Mouse (Mus musculus) neural tube, embryonic 13.5 days (tissue): ENCODE data around the gene Pcnx2. TPM values are rescaled to one million over a fixed set of nuclear protein-coding genes. Genes with fewer than 3 reads are reported as not detected.
A peak's percentile ranks its signal among the peaks of the same experiment; 100 is the strongest.

Experiments
- ATAC-seq: fragments of 200-750 bp; cut with Nextera tagmentation; 2 replicates; pipeline ENCODE4 v1.8.0; 2017; ENCODE audit warnings: low read depth, mild to moderate bottlenecking, moderate TSS enrichment, moderate library complexity
- H3K27ac ChIP-seq: fragments of 300-500 bp; sonication (generic); replicated peaks from 2 replicates; pipeline ENCODE4 v1.5.1; 2015; ENCODE audit warnings: moderate library complexity, mild to moderate bottlenecking, inconsistent platforms
- H3K27me3 ChIP-seq: fragments of 300-500 bp; sonication (generic); 2 replicates; pipeline ENCODE4 v1.6.1; 2015; ENCODE audit warnings: mild to moderate bottlenecking, inconsistent platforms
- H3K36me3 ChIP-seq: fragments of 300-500 bp; sonication (generic); 2 replicates; pipeline ENCODE4 v1.6.1; 2015; ENCODE audit warnings: mild to moderate bottlenecking, inconsistent platforms
- H3K4me1 ChIP-seq: fragments of 300-500 bp; sonication (generic); replicated peaks from 2 replicates; pipeline ENCODE4 v1.6.1; 2015; ENCODE audit warnings: inconsistent platforms
- H3K4me2 ChIP-seq: fragments of 300-500 bp; sonication (generic); 2 replicates; pipeline ENCODE4 v1.6.1; 2015; ENCODE audit warnings: inconsistent platforms, mild to moderate bottlenecking, moderate library complexity
- H3K4me3 ChIP-seq: fragments of 300-500 bp; sonication (generic); 2 replicates; pipeline ENCODE4 v1.5.1; 2015; ENCODE audit warnings: mild to moderate bottlenecking, inconsistent platforms
- H3K9ac ChIP-seq: fragments of 300-500 bp; sonication (generic); 2 replicates; pipeline ENCODE4 v1.6.1; 2015; ENCODE audit warnings: moderate library complexity, mild to moderate bottlenecking, inconsistent platforms
- H3K9me3 ChIP-seq: fragments of 300-500 bp; sonication (generic); 2 replicates; pipeline ENCODE4 v1.6.1; 2016; ENCODE audit warnings: inconsistent platforms
- WGBS: fragments of 180-500 bp; shearing (Covaris S2); methylation state at CpG from one replicate; pipeline ENCODE4 v1.1.7; 2015; 5-methylcytosine and 5-hydroxymethylcytosine counted together
- polyA plus RNA-seq: library from polyadenylated mRNA; unstranded; fragments of >200 nt; fragmentation: Nextera tagmentation; extraction: Ambion mirVana; gene quantifications from 2 replicates; pipeline ENCODE4 v1.2.1, GENCODE M21; 2015

Gene Pcnx2
- polyA plus RNA-seq, 1 experiment from 2014 or later = 2.8 TPM

DNA sequence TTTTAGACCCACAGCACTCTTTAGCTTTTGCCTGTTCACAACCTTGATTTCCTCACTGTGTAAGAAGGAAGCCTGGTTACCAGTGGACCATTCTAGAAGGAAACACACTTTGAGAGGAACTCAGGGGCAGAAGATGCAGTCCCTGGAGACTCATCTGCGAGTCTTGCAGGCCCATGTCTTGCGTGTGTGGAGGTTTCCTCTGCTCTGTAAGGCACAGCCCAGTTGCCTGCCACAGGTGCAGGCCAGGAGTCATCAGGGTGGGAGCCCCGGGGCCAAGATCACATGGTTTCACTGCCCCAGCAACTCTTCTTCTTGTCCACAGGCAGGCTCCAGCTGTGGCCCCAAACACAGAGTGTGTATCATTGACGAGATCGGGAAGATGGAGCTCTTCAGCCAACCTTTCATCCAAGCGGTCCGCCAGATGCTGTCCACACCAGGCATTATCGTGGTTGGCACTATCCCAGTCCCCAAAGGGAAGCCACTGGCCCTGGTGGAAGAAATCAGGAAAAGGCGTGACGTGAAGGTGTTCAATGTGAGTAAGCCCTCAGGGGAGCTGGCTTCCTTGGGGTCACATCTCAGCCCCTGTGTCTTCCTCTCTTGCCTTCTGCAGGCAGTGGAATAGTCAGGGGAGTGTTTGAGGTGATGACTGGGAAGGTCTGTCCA is 153.1 kb downstream of the Pcnx2 start:
- Histone ChIP-seq H3K36me3 (no peaks in the 10 kb centered on the region; the same call in 1 of the 2 replicates), H3K4me1 (no peaks in the 10 kb centered on the region), H3K4me3 (no peak overlapping the region), H3K27ac (no peak overlapping the region), H3K27me3 (no peaks in the 10 kb centered on the region), H3K4me2 (no peak overlapping the region), H3K9ac (no peak overlapping the region), H3K9me3 (no peaks in the 10 kb centered on the region)
- WGBS = 87% methylated on average over 10 of the region's 10 CpGs
- ATAC-seq = no peak

DNA sequence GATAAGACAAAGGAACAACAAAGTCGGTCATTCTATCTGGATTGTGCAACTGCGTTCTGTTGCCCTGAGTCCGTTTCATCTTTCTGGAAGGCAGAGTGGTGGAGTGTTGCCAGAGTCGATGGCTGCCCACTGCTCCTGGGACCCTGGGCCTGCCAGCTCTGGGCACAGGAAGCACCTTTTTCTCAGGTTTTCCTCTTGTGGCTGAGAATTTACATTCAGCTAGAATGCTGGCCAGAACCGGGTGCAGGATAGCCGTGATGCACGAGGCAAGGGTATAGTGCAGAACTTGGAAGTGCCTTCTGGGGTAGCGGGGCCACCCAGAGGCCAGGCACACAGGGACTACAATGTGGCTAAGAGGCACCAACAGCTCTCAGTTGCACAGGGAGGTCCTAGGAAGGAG is 155.7 kb downstream of the Pcnx2 start:
- ATAC-seq = no peak
- Histone ChIP-seq H3K4me2 (no peak overlapping the region), H3K9ac (no peak overlapping the region), H3K27ac (no peak overlapping the region), H3K4me1 (0 out of 2 replicates have a peak, but pooled peaks cover 5% of the 10 kb centered on the region), H3K27me3 (no peaks in the 10 kb centered on the region), H3K9me3 (no peaks in the 10 kb centered on the region), H3K4me3 (no peak overlapping the region), H3K36me3 (no peaks in the 10 kb centered on the region; the same call in 1 of the 2 replicates)
- 86% methylated on average over 8 of the region's 8 CpGs for WGBS

DNA sequence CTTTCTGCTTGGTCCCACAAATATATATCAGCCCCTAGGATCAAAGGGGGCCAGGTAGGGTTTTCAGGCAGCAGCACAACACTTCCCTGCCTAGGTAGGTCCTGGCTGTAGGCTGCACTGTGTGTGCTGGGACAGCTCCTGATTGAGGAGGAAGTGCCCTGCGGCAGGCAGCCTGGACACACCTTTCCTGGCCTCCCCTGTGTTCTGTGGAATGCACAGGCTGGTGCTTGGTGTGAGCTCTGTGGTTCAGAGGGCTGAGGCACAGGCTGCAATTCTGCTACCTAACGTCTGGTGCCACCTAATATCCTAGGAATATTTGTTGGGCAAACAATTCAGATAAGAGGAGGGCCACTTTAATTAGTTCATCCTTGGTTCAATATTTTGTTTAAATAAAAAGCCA is 156.3 kb downstream of the Pcnx2 start:
- 80% methylated on average over 2 of the region's 2 CpGs for WGBS
- H3K27ac ChIP-seq = no peak overlapping the region

DNA sequence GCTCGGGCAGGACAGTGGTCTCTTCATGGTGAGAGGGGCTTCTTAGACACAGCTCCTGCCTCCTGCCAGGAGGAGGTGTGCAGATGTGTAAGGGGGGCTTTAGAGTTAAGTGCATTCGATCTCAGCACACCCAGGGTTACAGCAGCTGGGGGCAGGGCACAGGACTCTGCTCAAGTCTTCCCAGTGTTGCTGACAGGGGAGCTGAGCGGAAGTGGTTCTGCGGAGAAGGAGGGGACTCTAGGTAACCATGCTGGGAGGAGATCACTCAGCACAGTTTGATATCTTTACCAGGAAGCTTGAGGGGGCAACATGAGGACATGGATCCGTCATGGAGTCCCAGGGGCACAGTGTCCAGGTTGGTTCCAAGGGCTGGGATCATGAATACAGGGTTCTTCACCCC is 156.7 kb downstream of the Pcnx2 start:
- no peak overlapping the region for H3K4me2 ChIP-seq

More for the DNA sequence above, 156.3 kb downstream of the Pcnx2 start:
- no peak overlapping the region for H3K9ac ChIP-seq
- H3K4me3 ChIP-seq = no peak overlapping the region
- 0 out of 2 replicates have a peak, but pooled peaks cover 5% of the 10 kb centered on the region for H3K4me1 ChIP-seq
- H3K4me2 ChIP-seq = no peak overlapping the region
- ATAC-seq = no peak
- no peaks in the 10 kb centered on the region; the same call in 1 of the 2 replicates for H3K36me3 ChIP-seq
- no peaks in the 10 kb centered on the region for H3K27me3 ChIP-seq
- H3K9me3 ChIP-seq = no peaks in the 10 kb centered on the region

DNA sequence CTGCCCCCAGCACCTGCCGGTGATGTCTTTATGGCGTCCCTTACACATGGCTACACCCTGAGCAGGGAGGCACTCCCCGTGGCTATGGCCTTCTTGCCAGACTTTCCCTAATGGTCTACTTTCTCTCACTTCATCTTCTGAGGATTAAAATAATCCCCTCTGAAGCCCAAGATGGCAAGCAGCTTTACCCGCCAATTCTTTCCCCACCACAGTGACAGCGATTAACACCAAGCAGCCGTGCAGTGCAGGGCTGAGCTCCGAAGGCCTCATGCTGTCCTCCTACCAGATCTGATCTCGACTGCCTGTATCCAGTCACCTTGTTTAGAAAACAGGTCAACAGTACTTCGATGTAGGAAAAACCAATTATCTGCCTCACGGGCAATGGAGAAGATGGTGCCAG is 157.5 kb downstream of the Pcnx2 start:
- Histone ChIP-seq H3K9me3 (no peaks in the 10 kb centered on the region), H3K4me1 (0 out of 2 replicates have a peak, but pooled peaks cover 5% of the 10 kb centered on the region), H3K9ac (no peak overlapping the region), H3K4me2 (no peak overlapping the region), H3K36me3 (no peaks in the 10 kb centered on the region; the same call in 1 of the 2 replicates), H3K4me3 (no peak overlapping the region), H3K27ac (no peak overlapping the region), H3K27me3 (no peaks in the 10 kb centered on the region)
- ATAC-seq = no peak
- 79% methylated on average over 10 of the region's 10 CpGs for WGBS

More for the DNA sequence above, 156.7 kb downstream of the Pcnx2 start:
- Histone ChIP-seq H3K4me3 (no peak overlapping the region), H3K27ac (no peak overlapping the region), H3K9ac (no peak overlapping the region), H3K36me3 (no peaks in the 10 kb centered on the region; the same call in 1 of the 2 replicates), H3K9me3 (no peaks in the 10 kb centered on the region), H3K27me3 (no peaks in the 10 kb centered on the region), H3K4me1 (0 out of 2 replicates have a peak, but pooled peaks cover 5% of the 10 kb centered on the region)
- ATAC-seq = no peak
- 76% methylated on average over 5 of the region's 5 CpGs for WGBS

DNA sequence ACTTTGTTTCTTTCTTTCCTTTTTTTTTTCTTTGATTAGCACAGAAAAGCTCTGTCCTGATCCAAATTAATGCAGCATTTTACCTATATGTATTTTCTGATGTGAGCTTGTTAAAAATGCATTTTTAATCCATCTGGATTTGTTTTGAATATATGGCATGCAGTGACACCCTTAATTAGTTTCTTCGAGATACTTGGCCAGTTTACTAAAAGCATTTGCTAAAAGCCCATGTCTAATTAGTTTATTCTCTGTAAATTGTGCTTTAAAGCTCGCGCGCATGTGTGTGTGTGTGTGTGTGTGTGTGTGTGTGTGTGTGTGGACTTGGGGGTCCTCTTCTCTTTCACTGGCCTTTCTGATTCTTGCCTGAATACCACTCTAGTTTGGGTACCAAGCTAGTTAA is 159.2 kb downstream of the Pcnx2 start:
- no peaks in the 10 kb centered on the region for H3K9me3 ChIP-seq
- H3K4me2 ChIP-seq = no peak overlapping the region
- H3K4me3 ChIP-seq = no peak overlapping the region
- WGBS = 81% methylated on average over 4 of the region's 4 CpGs
- no peak overlapping the region for H3K9ac ChIP-seq
- ATAC-seq = no peak
- H3K27ac ChIP-seq = no peak overlapping the region
- H3K27me3 ChIP-seq = no peaks in the 10 kb centered on the region
- H3K36me3 ChIP-seq = no peaks in the 10 kb centered on the region
- H3K4me1 ChIP-seq = peaks cover 13% of the 10 kb centered on the region

DNA sequence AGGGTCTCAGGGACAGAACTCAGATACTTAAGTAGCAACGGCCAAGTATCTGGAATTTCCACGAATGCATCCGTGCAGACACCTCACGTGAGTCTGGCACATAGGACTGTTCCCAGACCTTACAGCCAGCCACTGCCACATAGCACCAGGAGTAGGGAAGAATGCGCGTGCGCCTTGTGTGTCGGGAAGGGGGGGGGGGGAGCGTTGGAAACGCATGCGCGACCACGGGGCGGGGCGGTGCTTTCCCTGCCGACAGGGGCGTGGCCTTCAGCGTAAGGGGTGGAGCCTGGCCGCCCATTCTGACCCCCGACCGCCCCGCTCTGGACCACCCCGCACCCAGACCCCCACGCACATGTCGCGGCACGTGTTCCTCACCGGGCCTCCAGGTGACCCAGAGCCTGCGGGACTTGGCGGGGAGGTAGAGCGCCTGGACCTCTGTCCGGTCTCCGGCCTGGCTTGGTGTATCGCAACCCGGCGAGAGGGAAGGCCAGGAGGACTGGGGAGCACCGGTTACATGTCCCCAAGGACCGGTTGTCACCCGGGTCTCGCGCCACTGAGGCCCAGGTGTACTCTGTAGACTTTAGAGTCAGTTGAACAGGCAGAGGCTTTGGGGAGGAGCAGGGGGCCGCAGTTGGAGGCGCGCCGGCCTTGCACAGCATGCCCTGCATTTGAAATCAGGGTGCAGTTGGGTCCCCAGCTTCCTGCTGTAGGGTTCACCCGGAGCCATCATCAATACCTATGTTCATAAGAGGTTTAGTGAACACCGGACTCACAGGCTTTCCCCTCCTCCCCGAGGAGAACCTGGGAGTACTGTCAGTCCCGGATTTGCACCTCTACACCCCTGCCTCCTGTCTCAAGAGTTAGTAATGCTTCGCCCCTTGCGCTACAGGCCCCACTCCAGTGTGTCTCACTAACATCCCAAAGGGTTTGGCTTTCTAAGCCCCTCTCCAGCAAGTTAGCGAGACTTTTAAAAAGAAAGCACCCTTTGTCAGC is 163.9 kb downstream of the Pcnx2 start:
- H3K4me2 ChIP-seq = peak overlapping the region; percentile 71
- no peak overlapping the region for H3K27ac ChIP-seq
- WGBS = 7% methylated on average over 45 of the region's 52 CpGs
- peak overlapping the region; percentile 71 for H3K9ac ChIP-seq
- peak overlapping the region; percentile 59 for H3K4me3 ChIP-seq
- no peaks in the 10 kb centered on the region for H3K36me3 ChIP-seq
- H3K9me3 ChIP-seq = no peaks in the 10 kb centered on the region
- peaks cover 18% of the 10 kb centered on the region for H3K4me1 ChIP-seq
- peak; percentile 93 for ATAC-seq
- H3K27me3 ChIP-seq = no peaks in the 10 kb centered on the region

DNA sequence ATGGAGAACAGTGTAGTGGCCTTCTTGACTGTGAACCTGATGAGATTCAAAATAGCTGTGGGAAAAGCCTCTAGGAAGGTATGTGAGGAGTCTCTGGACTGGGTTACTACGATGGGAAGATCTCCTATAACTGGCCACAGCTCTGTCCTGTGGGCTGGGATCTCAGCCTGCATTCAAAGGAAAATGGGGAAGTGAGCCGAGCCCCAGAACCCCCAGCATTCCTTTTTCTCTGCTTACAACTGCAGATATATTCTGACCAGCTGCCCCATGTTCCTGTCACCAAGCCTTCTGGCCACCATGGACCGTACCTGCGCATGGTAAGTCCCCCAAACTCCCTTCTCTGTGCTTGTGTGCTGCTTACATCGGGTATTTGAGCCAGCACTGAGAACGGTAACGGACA is 168.4 kb downstream of the Pcnx2 start, which contains the start of gene Ntpcr:
Gene Ntpcr, plus strand, starts transcription at position 218 of the 400 bp plus-strand sequence.
- Histone ChIP-seq H3K4me1 (peaks cover 10% of the 10 kb centered on the region), H3K9ac (no peak within 1 kb of the TSS), H3K27me3 (no peaks in the 10 kb centered on the region), H3K36me3 (no peaks in the 10 kb centered on the region), H3K4me2 (no peak within 1 kb of the TSS), H3K27ac (no peak within 1 kb of the TSS), H3K4me3 (no peak within 1 kb of the TSS), H3K9me3 (no peaks in the 10 kb centered on the region)
- WGBS = 82% methylated on average over 7 of the region's 7 CpGs
- ATAC-seq = no peak

DNA sequence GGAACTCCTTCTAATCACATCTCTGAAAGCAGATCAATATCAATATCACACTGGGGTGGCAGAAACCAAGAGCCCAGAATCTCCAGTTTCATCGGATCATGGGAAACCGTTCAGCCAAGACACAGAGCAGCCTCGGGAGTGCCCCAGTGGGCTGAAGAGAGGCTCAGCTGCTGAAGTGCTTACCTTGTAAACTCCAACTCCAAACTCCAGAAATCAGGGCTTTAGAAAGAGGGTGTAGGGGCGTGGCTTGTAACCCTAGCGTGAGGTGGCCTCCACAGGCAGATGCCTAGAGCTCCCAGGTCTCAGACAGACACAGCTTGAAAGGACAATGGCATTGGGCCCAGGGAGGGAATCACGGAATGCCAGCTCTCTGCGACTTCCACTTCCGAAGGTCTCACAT is 170.3 kb downstream of the Pcnx2 start:
- no peaks in the 10 kb centered on the region for H3K9me3 ChIP-seq
- H3K4me1 ChIP-seq = no peaks in the 10 kb centered on the region; the same call in 1 of the 2 replicates
- H3K27ac ChIP-seq = no peak overlapping the region
- no peak for ATAC-seq
- no peak overlapping the region for H3K4me2 ChIP-seq
- no peak overlapping the region for H3K4me3 ChIP-seq
- H3K27me3 ChIP-seq = no peaks in the 10 kb centered on the region
- no peaks in the 10 kb centered on the region for H3K36me3 ChIP-seq
- WGBS = 63% methylated on average over 8 of the region's 8 CpGs
- H3K9ac ChIP-seq = no peak overlapping the region

DNA sequence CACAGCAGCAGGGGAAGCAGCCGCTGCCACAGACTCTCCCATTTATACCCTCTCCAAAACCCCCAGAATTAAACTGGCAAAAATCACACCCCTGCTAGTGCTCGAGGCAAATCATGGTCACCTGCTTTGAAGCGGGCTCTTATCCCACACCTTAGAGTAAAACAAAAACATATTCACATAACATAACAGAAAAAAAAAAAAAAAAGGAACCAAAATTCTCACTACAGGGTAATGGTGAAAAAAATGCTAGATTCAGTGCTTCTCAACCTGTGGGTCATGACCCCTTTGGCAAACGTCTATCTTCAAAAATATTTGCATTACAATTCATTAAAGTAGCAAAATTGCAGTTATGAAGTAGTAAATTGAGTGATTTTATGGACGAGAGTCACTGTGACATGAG is 171.1 kb downstream of the Pcnx2 start:
- Histone ChIP-seq H3K36me3 (no peaks in the 10 kb centered on the region), H3K27ac (no peak overlapping the region), H3K9ac (no peak overlapping the region), H3K4me3 (no peak overlapping the region), H3K9me3 (no peaks in the 10 kb centered on the region), H3K4me2 (no peak overlapping the region), H3K4me1 (no peaks in the 10 kb centered on the region; the same call in 1 of the 2 replicates), H3K27me3 (no peaks in the 10 kb centered on the region)
- WGBS = 82% methylated on average over 5 of the region's 5 CpGs
- ATAC-seq = no peak

DNA sequence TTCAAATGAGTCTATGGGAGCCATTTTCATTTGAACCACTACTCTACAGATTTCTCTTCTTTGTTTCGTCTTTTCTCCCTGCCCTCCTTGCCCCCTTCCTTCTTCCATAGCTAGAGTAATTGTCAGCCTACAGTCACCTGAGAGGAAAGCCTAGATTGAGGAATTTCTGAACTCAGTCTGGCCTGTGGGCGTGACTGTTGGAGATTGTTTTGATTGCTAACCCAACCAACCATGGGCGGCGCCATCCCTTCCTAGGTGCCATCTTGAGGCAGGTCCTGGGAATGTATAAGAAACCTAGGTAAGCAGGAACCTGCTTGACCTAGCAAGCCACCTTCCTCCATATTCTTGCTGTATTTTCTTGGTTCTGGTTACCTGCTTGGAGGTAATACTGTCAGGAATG is 172.0 kb downstream of the Pcnx2 start:
- no peaks in the 10 kb centered on the region for H3K9me3 ChIP-seq
- H3K27me3 ChIP-seq = no peaks in the 10 kb centered on the region
- no peak overlapping the region for H3K4me2 ChIP-seq
- H3K9ac ChIP-seq = no peak overlapping the region
- no peak for ATAC-seq
- no peak overlapping the region for H3K27ac ChIP-seq
- H3K4me1 ChIP-seq = no peaks in the 10 kb centered on the region; the same call in 1 of the 2 replicates
- 91% methylated on average over 4 of the region's 4 CpGs for WGBS
- H3K4me3 ChIP-seq = no peak overlapping the region
- no peaks in the 10 kb centered on the region for H3K36me3 ChIP-seq
